Mouse (Mus musculus): ENCODE measurements around the gene Mical1. TPM values are rescaled to one million over a fixed set of nuclear protein-coding genes. Genes with fewer than 3 reads are reported as not detected.

Gene Mical1
- polyA plus RNA-seq, 1 experiment = 48.8 TPM

DNA sequence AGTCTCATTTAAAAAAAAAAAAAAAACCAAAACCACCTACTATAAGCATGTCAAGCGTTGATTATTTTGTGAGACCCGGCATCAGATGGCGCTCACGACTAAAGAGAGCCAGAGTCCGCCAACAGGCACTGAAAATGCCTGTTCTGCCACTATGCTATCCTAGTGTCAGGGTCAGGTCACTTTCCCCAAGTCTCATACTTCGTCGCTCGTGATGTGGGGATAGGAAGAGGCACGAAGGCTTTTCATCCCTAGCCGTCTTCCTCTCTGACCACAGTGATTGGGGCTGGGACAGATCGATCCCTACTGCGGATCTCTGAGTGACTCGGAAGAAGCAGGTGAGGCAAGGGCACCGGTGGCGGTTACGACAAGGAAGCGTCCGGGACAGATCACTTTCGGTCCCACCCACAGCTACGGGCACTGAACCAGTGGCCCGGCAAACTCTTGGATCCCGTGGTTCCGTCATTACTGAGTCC is 42.4 kb downstream of the Mical1 start:
- WGBS = under 1% methylated on average over 23 of the region's 23 CpGs
- DNase-seq (ENCODE audit: low read depth, low spot score) = peak; percentile 59

DNA sequence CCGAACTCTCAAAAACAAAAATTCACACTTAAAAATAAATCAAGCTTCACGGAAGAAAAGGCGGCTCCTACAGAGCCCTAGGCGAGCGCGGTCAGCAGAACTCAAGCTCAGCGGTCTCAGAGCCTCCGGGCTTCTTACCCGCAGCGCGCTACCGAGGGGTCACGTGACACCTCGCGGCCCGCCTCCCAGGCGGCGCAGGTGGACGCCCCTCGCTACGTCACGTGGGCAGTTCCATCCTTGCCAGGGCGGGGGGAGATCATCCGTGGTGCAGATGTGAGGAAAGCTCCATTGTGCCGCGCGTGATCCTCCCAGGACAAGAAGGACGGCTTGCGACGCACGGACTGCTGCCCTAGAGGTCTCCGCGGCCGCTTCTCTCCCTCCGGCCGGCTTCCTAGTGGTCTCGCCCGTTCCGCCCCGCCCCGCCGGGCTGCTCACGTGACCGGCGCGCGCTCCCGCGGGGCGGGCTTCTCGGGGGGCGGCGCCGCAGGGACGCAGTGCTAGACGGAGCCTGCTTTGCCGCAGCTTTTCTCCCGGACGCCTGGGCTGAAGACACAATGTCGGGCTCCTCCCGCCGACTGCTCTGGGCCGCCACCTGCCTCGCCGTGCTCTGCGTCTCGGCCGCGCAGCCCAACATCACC is 43.0 kb downstream of the Mical1 start, which contains the start of gene Cd164:
Cd164 (plus strand) TSS at position 434 of the 638 bp plus-strand sequence.
- under 1% methylated on average over 69 of the region's 69 CpGs for WGBS

DNA sequence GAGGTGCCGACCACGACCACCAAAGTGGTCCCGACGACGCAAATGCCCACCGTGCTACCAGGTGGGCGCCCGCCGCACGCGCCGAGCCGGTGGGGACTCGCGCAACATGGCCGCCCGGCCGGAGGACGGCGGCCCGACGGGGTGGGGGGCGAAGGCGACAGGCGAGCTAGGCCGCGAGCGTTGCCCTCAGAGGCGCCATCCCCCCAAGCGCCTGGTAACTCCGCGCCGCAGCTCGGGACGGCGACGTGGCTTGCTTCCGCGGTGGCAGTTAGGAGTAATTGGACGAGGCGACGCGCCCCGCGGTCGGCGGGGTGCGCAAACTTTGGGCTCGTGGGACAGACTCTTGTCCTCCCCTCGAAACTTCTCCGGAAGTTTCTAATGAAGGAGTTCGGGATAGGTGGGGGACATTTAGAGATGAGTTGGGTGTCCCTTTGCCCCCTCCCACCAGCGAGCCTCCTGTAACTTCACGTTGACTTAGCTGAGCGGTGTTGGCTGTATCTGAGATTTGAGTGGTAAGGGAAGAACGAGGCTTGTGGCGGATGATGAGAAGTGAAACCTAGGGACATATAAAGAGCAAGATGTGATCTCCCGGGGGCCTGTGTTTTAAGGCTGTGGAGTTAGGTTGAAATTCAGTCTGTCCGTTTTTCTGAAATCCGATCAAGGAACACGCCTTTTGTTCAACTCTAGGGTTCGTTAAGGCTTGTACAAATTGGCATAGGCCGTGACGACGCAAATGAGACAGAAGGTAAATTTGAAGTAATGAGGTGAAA is 43.7 kb downstream of the Mical1 start:
- WGBS = under 1% methylated on average over 65 of the region's 65 CpGs
- peak; percentile 29 for DNase-seq (ENCODE audit: low read depth, low spot score)

More for the DNA sequence above, 43.0 kb downstream of the Mical1 start, which contains the start of gene Cd164:
- DNase-seq (ENCODE audit: low read depth, low spot score) = peak; percentile 57

DNA sequence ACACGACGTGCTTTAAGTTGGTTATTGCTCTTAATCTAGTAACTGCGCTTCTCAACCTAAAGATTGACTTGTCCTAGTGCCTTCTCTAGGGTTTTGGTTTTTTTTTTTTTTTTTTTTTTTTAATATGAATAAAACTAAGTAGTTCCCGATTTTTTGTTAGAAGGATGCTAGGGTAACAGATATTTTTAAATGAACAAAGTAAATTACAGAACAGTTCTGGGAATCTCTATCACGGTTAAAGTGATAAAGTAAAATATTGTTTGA is 44.2 kb downstream of the Mical1 start:
- no peak for DNase-seq (ENCODE audit: low read depth, low spot score)
- WGBS = 1% methylated on average over 5 of the region's 5 CpGs

DNA sequence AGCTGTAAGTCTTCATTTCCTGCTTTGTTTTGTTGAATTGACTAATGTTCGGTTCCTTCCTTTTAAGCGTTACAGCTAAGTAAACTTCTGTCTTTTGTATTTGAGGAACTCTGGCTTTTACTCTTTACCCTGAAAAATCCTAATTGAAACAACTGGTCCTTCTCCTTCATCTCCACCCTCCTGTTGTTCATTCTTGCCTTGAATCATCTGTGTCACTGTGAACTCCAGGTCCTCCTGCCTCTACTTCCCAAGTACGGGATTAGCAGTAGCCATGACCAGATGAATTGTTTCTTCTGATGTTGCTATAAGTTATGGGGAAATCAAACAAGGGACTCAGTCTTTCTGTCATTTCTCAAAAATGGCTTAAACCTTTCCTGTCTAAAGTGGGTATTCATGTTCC is 47.3 kb downstream of the Mical1 start:
- 30% methylated on average over 3 of the region's 3 CpGs for WGBS
- no peak for DNase-seq (ENCODE audit: low read depth, low spot score)

DNA sequence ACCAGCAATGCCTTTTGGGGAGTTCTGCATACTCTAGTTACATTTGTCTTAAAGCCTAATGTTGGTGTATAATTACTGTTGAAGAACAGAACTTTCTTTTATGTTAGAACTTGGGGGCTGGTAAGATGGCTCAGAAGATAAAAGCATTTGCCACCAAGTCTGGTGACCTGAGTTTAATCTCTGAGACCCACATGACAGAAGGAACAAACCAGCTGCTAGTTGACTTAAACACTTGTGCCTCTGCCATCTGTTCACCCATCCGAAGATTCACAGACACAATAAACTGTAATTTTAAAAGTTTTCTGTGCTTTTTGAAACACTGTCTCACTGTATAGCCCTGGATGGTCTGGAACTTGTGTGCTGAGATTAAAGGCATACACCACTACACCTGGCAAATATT is 49.6 kb downstream of the Mical1 start:
- no peak for DNase-seq (ENCODE audit: low read depth, low spot score)
- WGBS = 59% methylated on average over 1 of the region's 1 CpGs

DNA sequence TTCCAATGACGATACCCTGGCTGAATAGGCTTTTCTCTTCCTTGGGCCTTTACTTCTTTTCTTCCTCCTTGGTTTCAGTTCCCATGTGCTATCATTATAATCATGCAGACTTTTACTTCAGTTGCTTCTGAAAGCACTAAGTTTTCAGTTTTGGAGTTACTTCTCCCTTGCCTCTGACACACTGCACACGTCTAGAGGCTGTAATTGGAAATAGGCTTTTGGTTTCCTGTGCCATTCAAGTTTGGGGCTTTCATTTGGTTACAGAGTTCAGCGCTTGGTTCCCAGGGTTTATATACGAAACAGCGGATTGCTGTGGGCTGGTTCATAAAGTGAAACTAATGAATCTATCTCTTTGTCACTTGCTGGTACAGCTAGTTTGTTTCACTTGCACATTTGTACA is 53.9 kb downstream of the Mical1 start:
- WGBS = 78% methylated on average over 5 of the region's 5 CpGs

DNA sequence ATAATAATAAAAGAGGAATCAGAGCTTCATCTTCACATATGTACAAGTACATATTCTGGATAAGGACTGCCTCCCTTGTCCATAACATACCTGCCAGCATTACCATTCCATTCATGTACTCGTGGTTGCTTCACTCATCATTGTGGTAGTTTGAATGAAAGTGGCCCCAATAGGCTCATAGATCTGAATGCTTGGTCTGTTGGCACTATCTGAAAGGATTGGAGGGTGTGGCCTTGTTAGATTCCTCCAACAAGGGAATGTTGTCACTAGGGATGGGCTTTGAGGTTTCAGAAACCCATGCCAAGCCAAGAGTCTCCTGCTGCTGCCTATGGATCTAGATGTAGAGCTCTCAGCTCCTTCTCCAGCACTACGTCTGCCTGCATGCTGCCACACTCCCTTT is 59.9 kb downstream of the Mical1 start:
- DNase-seq (ENCODE audit: low read depth, low spot score) = no peak
- 88% methylated on average over 2 of the region's 2 CpGs for WGBS

More for the DNA sequence above, 53.9 kb downstream of the Mical1 start:
- DNase-seq (ENCODE audit: low read depth, low spot score) = no peak

Other genes with a start within 250 kb of the Mical1 start
- 8.4 and 11.0 TPM in 2 replicates for gene Fig4, start 173.1 kb upstream of the Mical1 start, polyA plus RNA-seq (2012; rRNA removed)
- not detected in 2 replicates for gene Ak9, start 172.3 kb upstream of the Mical1 start, polyA plus RNA-seq (2012; rRNA removed)
- 10.6 and 16.9 TPM in 2 replicates for gene Zbtb24, start 25.9 kb upstream of the Mical1 start, polyA plus RNA-seq (2012; rRNA removed)
- gene Smpd2, start 14.1 kb downstream of the Mical1 start, polyA plus RNA-seq (2012; rRNA removed) = 106 and 123 TPM in 2 replicates
- 0.40 and 0.47 TPM in 2 replicates for gene Ppil6, start 14.1 kb downstream of the Mical1 start, polyA plus RNA-seq (2012; rRNA removed)
- gene Cd164, start 43.1 kb downstream of the Mical1 start, polyA plus RNA-seq (2012; rRNA removed) = 115 and 143 TPM in 2 replicates
- 0.86 and 0.88 TPM in 2 replicates for gene Ccdc162, start 240.3 kb downstream of the Mical1 start, polyA plus RNA-seq (2012; rRNA removed)